Mouse (Mus musculus): ENCODE data around the gene Yes1. TPM values are rescaled to one million over a fixed set of nuclear protein-coding genes. Genes with fewer than 3 reads are reported as not detected.

The Yes1 gene
- polyA plus RNA-seq (2012; rRNA removed; ENCODE audit: low replicate concordance): 1.9 and 2.8 TPM in 2 replicates

GRCm38 (mm10) chr5:32610801-32611340 lies at the start of gene Yes1:
Yes1 (plus strand) TSS chr5:32611171.

Other genes starting within 250 kb of the Yes1 start
- 10.6 and 38.7 TPM in 2 replicates for gene Ppp1cb, start 152.3 kb upstream of the Yes1 start, polyA plus RNA-seq (2012; rRNA removed; ENCODE audit: low replicate concordance)
- 63.1 and 72.0 TPM in 2 replicates for gene Pisd, start 174.5 kb downstream of the Yes1 start, polyA plus RNA-seq (2012; rRNA removed; ENCODE audit: low replicate concordance)
- gene Gm20671, start 215.9 kb downstream of the Yes1 start, polyA plus RNA-seq (2012; rRNA removed; ENCODE audit: low replicate concordance): 8.8 and 24.5 TPM in 2 replicates
- 12.1 and 23.9 TPM in 2 replicates for gene Prr14l, start 243.1 kb downstream of the Yes1 start, polyA plus RNA-seq (2012; rRNA removed; ENCODE audit: low replicate concordance)